Comparison of ENCODE assay signal across 24 mouse cellular contexts in genomic region chr15:19458485-19458884, GRCm38 (mm10).
DNase-seq lines count a peak whose midpoint lies in the region; ATAC-seq and TF ChIP-seq lines count a peak whose summit lies in the region.
"Had no signal": no experiment of that assay in that cellular context is flagged by ENCODE, and none has a peak within 500 bp of the region (broad histone marks: within the 10 kb centered on the region; RNA-seq: fewer than 3 reads in every experiment).

No protein-coding gene starts in this region.

- H3K4me3 ChIP-seq in hindbrain, postnatal 0 days (ENCODE audit: low read length) = no peak overlapping the region
- no peak overlapping the region for H3K4me3 ChIP-seq in hindbrain, embryonic 10.5 days
- no peak overlapping the region for H3K4me3 ChIP-seq in midbrain, embryonic 14.5 days (replicated peaks; ENCODE audit: low read depth, low read length)
- H3K4me3 ChIP-seq in midbrain, embryonic 15.5 days = no peak overlapping the region
- no peak overlapping the region for H3K4me3 ChIP-seq in MEL (ENCODE audit: control insufficient read depth in 1 of 2, insufficient read depth in 1 of 2, low read depth in 2 of 2, low read length in 2 of 2)
- no peak overlapping the region for H3K4me3 ChIP-seq in cortical plate, adult 2 months (ENCODE audit: insufficient read depth, low read length)
- H3K4me3 ChIP-seq: embryonic facial prominence, embryonic 12.5 days; embryonic facial prominence, embryonic 15.5 days; forebrain, embryonic 12.5 days; forebrain, embryonic 15.5 days; gastrocnemius, adult 2 months had no signal

- ATAC-seq in hindbrain, postnatal 0 days = no peak
- no peak for ATAC-seq in midbrain, embryonic 14.5 days (ENCODE audit: low FRiP score, low TSS enrichment)
- no peak for ATAC-seq in midbrain, embryonic 15.5 days (replicated peaks)
- ATAC-seq: forebrain, embryonic 15.5 days had no signal

- H3K9me3 ChIP-seq in hindbrain, postnatal 0 days (ENCODE audit: low read length) = no peaks in the 10 kb centered on the region
- no peaks in the 10 kb centered on the region for H3K9me3 ChIP-seq in hindbrain, embryonic 10.5 days
- no peaks in the 10 kb centered on the region for H3K9me3 ChIP-seq in midbrain, embryonic 14.5 days (ENCODE audit: control insufficient read depth, low read length)
- no peaks in the 10 kb centered on the region for H3K9me3 ChIP-seq in midbrain, embryonic 15.5 days
- H3K9me3 ChIP-seq in MEL (replicated peaks; ENCODE audit: insufficient read depth, low read length) = no peaks in the 10 kb centered on the region
- H3K9me3 ChIP-seq: embryonic facial prominence, embryonic 12.5 days; embryonic facial prominence, embryonic 15.5 days; forebrain, embryonic 12.5 days; forebrain, embryonic 15.5 days; G1E had no signal

- no peaks in the 10 kb centered on the region for H3K36me3 ChIP-seq in hindbrain, postnatal 0 days (ENCODE audit: insufficient read depth, low read length)
- no peaks in the 10 kb centered on the region for H3K36me3 ChIP-seq in hindbrain, embryonic 10.5 days
- no peaks in the 10 kb centered on the region for H3K36me3 ChIP-seq in midbrain, embryonic 14.5 days (ENCODE audit: control insufficient read depth, insufficient read depth, low read length)
- no peaks in the 10 kb centered on the region for H3K36me3 ChIP-seq in midbrain, embryonic 15.5 days (replicated peaks)
- H3K36me3 ChIP-seq in MEL (ENCODE audit: control insufficient read depth in 1 of 2, insufficient read depth in 2 of 2, low read length in 2 of 2) = no peaks in the 10 kb centered on the region
- H3K36me3 ChIP-seq: embryonic facial prominence, embryonic 12.5 days; embryonic facial prominence, embryonic 15.5 days; forebrain, embryonic 12.5 days; forebrain, embryonic 15.5 days; G1E had no signal

- peak; percentile 27 for DNase-seq in hindbrain, postnatal 0 days (ENCODE audit: low spot score)
- no peak for DNase-seq in hindbrain, embryonic 10.5 days (ENCODE audit: low spot score)
- peak; percentile 8 for DNase-seq in midbrain, embryonic 14.5 days
- DNase-seq in MEL (ENCODE audit: low read depth, low spot score) = no peak
- no peak for DNase-seq in gastrocnemius, adult 18-20 months (ENCODE audit: low spot score)
- DNase-seq: adrenal gland, adult 8-10 months; adrenal gland, postnatal 25 days; B cell, adult 2 months; cerebellum, adult 18-20 months; cerebellum, adult 9-10 months; cerebellum, postnatal 14 days; gastrocnemius, adult 2 months; gastrocnemius, postnatal 14 days; heart, adult 11 months had no signal

- no peaks in the 10 kb centered on the region for H3K27me3 ChIP-seq in hindbrain, postnatal 0 days (ENCODE audit: insufficient read depth, low read length)
- H3K27me3 ChIP-seq in hindbrain, embryonic 10.5 days (ENCODE audit: insufficient read depth, poor library complexity, severe bottlenecking) = no peaks in the 10 kb centered on the region
- no peaks in the 10 kb centered on the region for H3K27me3 ChIP-seq in midbrain, embryonic 14.5 days (ENCODE audit: control insufficient read depth, insufficient read depth, low read length)
- no peaks in the 10 kb centered on the region for H3K27me3 ChIP-seq in midbrain, embryonic 15.5 days (replicated peaks)
- no peaks in the 10 kb centered on the region for H3K27me3 ChIP-seq in MEL (ENCODE audit: control insufficient read depth in 1 of 2, insufficient read depth in 2 of 2, low read length in 2 of 2)
- H3K27me3 ChIP-seq: CH12.LX; embryonic facial prominence, embryonic 12.5 days; embryonic facial prominence, embryonic 15.5 days; forebrain, embryonic 12.5 days; forebrain, embryonic 15.5 days had no signal

- TF ChIP-seq POLR2A in MEL (IDR thresholded peaks at IDR 0.05; ENCODE audit: control insufficient read depth in 1 of 2, insufficient read depth in 1 of 2, low read depth in 1 of 2, low read length in 2 of 2, poor library complexity in 1 of 2) = no peak
- TF ChIP-seq POLR2A in cortical plate, adult 2 months (IDR thresholded peaks at IDR 0.05; ENCODE audit: extremely low read depth, insufficient read depth, low read length) = no peak

- no peaks in the 10 kb centered on the region for H3K79me2 ChIP-seq in MEL (ENCODE audit: control insufficient read depth, insufficient read depth, low read length, poor library complexity)

- TF ChIP-seq EP300 in MEL (IDR thresholded peaks at IDR 0.05; ENCODE audit: low read depth in 1 of 2, low read length in 2 of 2) = no peak

- peak; percentile 47 for TF ChIP-seq RAD21 in MEL (IDR thresholded peaks at IDR 0.05; ENCODE audit: low read depth, low read length)

- no peak overlapping the region for H3K4me2 ChIP-seq in hindbrain, postnatal 0 days (ENCODE audit: low read depth, low read length)
- H3K4me2 ChIP-seq in midbrain, embryonic 14.5 days (ENCODE audit: low read length) = no peak overlapping the region
- H3K4me2 ChIP-seq in midbrain, embryonic 15.5 days = no peak overlapping the region
- H3K4me2 ChIP-seq: embryonic facial prominence, embryonic 12.5 days; embryonic facial prominence, embryonic 15.5 days; forebrain, embryonic 12.5 days; forebrain, embryonic 15.5 days; heart, embryonic 11.5 days; hindbrain, embryonic 14.5 days had no signal

- H3K4me1 ChIP-seq in hindbrain, postnatal 0 days (ENCODE audit: insufficient read depth, low read length) = no peaks in the 10 kb centered on the region
- H3K4me1 ChIP-seq in hindbrain, embryonic 10.5 days (replicated peaks) = no peaks in the 10 kb centered on the region
- no peaks in the 10 kb centered on the region for H3K4me1 ChIP-seq in midbrain, embryonic 14.5 days (ENCODE audit: control insufficient read depth, insufficient read depth, low read length)
- H3K4me1 ChIP-seq in midbrain, embryonic 15.5 days = no peaks in the 10 kb centered on the region
- H3K4me1 ChIP-seq in MEL (ENCODE audit: control insufficient read depth in 1 of 2, insufficient read depth in 2 of 2, low read length in 2 of 2) = no peaks in the 10 kb centered on the region
- no peaks in the 10 kb centered on the region for H3K4me1 ChIP-seq in cortical plate, adult 2 months (ENCODE audit: control insufficient read depth, insufficient read depth, low read length)
- H3K4me1 ChIP-seq: embryonic facial prominence, embryonic 12.5 days; embryonic facial prominence, embryonic 15.5 days; forebrain, embryonic 12.5 days; forebrain, embryonic 15.5 days had no signal

- no peak overlapping the region for H3K27ac ChIP-seq in hindbrain, postnatal 0 days
- no peak overlapping the region for H3K27ac ChIP-seq in hindbrain, embryonic 10.5 days
- H3K27ac ChIP-seq in midbrain, embryonic 14.5 days (replicated peaks; ENCODE audit: low read depth, low read length) = no peak overlapping the region
- no peak overlapping the region for H3K27ac ChIP-seq in midbrain, embryonic 15.5 days
- no peak overlapping the region for H3K27ac ChIP-seq in MEL (ENCODE audit: control insufficient read depth, low read depth, low read length)
- no peak overlapping the region for H3K27ac ChIP-seq in cortical plate, adult 2 months (ENCODE audit: insufficient read depth, low read length)
- H3K27ac ChIP-seq: embryonic facial prominence, embryonic 12.5 days; embryonic facial prominence, embryonic 15.5 days; forebrain, embryonic 12.5 days; forebrain, embryonic 15.5 days; gastrocnemius, adult 2 months; hindbrain, embryonic 14.5 days had no signal

- peak; percentile 45 for TF ChIP-seq CTCF in hindbrain, postnatal 0 days (IDR thresholded peaks at IDR 0.05; ENCODE audit: low read depth)
- TF ChIP-seq CTCF in MEL (IDR thresholded peaks at IDR 0.05 in 2 of 3, conservative IDR thresholded peaks at IDR 0.05 in 1 of 3; ENCODE audit: control insufficient read depth in 1 of 3, insufficient read depth in 1 of 3, low read depth in 2 of 3, low read length in 3 of 3, poor library complexity in 1 of 3, severe bottlenecking in 1 of 3) = peak in 1 of 3 experiments; percentile 42; a peak in 2 of 6 replicates
- peak; percentile 5; the same call in 1 of the 2 replicates for TF ChIP-seq CTCF in cortical plate, adult 2 months (IDR thresholded peaks at IDR 0.05; ENCODE audit: extremely low read depth, insufficient read depth, low read length)

- H3K9ac ChIP-seq in hindbrain, postnatal 0 days (replicated peaks; ENCODE audit: low read length) = no peak overlapping the region
- H3K9ac ChIP-seq in midbrain, embryonic 14.5 days (replicated peaks; ENCODE audit: low read length) = no peak overlapping the region
- no peak overlapping the region for H3K9ac ChIP-seq in midbrain, embryonic 15.5 days
- H3K9ac ChIP-seq in MEL (ENCODE audit: control insufficient read depth, low read depth, low read length, poor library complexity, severe bottlenecking) = no peak overlapping the region
- H3K9ac ChIP-seq: embryonic facial prominence, embryonic 12.5 days; embryonic facial prominence, embryonic 15.5 days; forebrain, embryonic 12.5 days; forebrain, embryonic 15.5 days; hindbrain, embryonic 14.5 days had no signal

TF ChIP-seq in MEL, 35 proteins besides CTCF, POLR2A, EP300 and RAD21:
- TF ChIP-seq ZC3H11A (IDR thresholded peaks at IDR 0.05; ENCODE audit: low read depth, low read length) (peak; percentile 33; the same call in 1 of the 2 replicates), NELFE (IDR thresholded peaks at IDR 0.05; ENCODE audit: low read depth, low read length) (no peak), E2F4 (IDR thresholded peaks at IDR 0.05; ENCODE audit: borderline replicate concordance, low read depth, low read length) (no peak), SMC3 (IDR thresholded peaks at IDR 0.05; ENCODE audit: low read depth, low read length) (peak; percentile 48)

Comparison
In these comparisons a context has a peak if more than half of its experiments do, and no peak if none do; other contexts are left out.
1. DNase-seq: peak in hindbrain, postnatal 0 days (single experiment) and midbrain, embryonic 14.5 days (single experiment); none in hindbrain, embryonic 10.5 days (single experiment), MEL (single experiment) and gastrocnemius, adult 18-20 months (single experiment).